Mouse (Mus musculus) G1E (cell line): Measurements from ENCODE around the gene Mical3.

Source experiments
- CTCF ChIP-seq: IDR thresholded peaks from 2 replicates; pipeline ENCODE4 v1.5.1; 2012; ENCODE audit warnings: low read depth, low read length, inconsistent platforms, mixed read lengths
- GATA1 ChIP-seq: IDR thresholded peaks from 2 replicates; pipeline ENCODE4 v1.6.1; 2012; ENCODE audit warnings: borderline replicate concordance, low read length, inconsistent platforms, mixed read lengths
- GATA2 ChIP-seq: IDR thresholded peaks from 2 replicates; pipeline ENCODE4 v1.6.1; 2012; ENCODE audit warnings: low read depth, low read length, inconsistent platforms, borderline replicate concordance
- POLR2AphosphoS5 ChIP-seq: IDR thresholded peaks from 2 replicates; pipeline ENCODE4 v1.6.1; 2012; ENCODE audit warnings: low read depth, low read length, inconsistent platforms; ENCODE audit not compliant: insufficient replicate concordance
- TAL1 ChIP-seq: conservative IDR thresholded peaks from 2 replicates; pipeline ENCODE4 v1.6.1; 2012; ENCODE audit warnings: low read depth, low read length, inconsistent platforms, mixed read lengths

DNA sequence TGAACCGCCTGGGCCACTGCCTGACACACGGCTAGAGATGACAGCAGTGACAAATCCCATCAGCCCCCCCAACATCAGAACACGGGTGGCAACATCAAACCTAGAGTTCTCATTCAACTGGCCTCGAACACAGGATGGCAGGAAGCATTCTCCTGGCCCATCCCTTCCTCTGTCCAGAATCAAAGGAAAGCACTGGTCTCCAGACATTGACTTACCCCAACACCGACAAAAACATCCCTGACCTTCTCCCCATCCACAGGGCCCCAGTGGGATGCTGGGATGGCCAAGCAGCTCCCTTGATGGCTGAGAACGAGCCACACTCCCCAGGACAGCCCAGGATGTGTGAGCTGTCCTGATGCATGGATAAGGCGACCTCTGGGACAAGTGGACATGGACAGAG lies 57.5 kb downstream of the Mical3 start:
- TF ChIP-seq CTCF (no peak), GATA1 (no peak), TAL1 (no peak), POLR2AphosphoS5 (no peak), GATA2 (no peak)
